Mouse (Mus musculus) spleen, adult 2 months (tissue): ENCODE data around the gene Rell1.

ENCODE experiments used
- CTCF ChIP-seq: fragments of 200-500 bp; IDR thresholded peaks from 2 replicates; pipeline ENCODE4 v1.5.1; 2011; ENCODE audit warnings: mild to moderate bottlenecking, inconsistent platforms; ENCODE audit not compliant: insufficient read depth, insufficient read length, insufficient replicate concordance; ENCODE audit errors: extremely low read depth
- POLR2A ChIP-seq: fragments of 200-500 bp; IDR thresholded peaks from 2 replicates; pipeline ENCODE4 v1.6.1; 2011; ENCODE audit warnings: low read depth, low read length, inconsistent platforms

- TF ChIP-seq CTCF (no peak), POLR2A (no peak)
Observed at GRCm38 (mm10) chr5:63897820-63898110, 70.9 kb downstream of the Rell1 start.
